ENCODE assay signal across 14 mouse cellular contexts in the genomic region with DNA sequence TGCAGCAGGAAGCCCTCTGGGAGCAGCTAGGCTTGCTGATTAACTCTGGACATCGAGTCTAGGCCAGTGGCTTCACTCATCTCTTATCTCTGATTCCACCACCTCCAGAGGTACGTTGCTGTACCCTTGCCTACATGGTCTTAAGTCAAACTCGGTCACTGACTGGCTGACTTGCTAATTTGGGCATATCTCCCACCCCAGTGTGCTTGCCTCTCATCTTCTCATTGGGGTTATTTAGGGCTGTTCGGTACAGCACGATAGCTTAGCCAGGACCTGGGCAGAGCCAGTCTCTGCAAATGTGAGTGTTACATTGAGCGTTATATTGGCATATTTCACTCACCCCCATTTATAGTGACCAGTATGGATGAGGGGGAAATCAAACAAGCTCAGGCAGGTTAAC. TPM values are rescaled to one million over a fixed set of nuclear protein-coding genes. Genes with fewer than 3 reads are reported as not detected.
DNase-seq lines count a peak whose midpoint lies in the region; ATAC-seq and TF ChIP-seq lines count a peak whose summit lies in the region.
"Had no signal": no experiment of that assay in that cellular context is flagged by ENCODE, and none has a peak within 500 bp of the region (broad histone marks: within the 10 kb centered on the region; RNA-seq: fewer than 3 reads in every experiment).

No protein-coding gene starts in this region.

- H3K9ac ChIP-seq in forebrain, embryonic 11.5 days (ENCODE audit: low read length), result no peak overlapping the region
- no peak overlapping the region for H3K9ac ChIP-seq in forebrain, postnatal 0 days
- H3K9ac ChIP-seq in neural tube, embryonic 13.5 days, result 0 out of 2 replicates have a peak overlapping the region, but pooled peaks have one; percentile 42
- H3K9ac ChIP-seq: liver, embryonic 14.5 days had no signal

- no peak overlapping the region; the same call in 1 of the 2 replicates for H3K4me2 ChIP-seq in forebrain, embryonic 11.5 days (ENCODE audit: low read depth, low read length, severe bottlenecking)
- H3K4me2 ChIP-seq in forebrain, postnatal 0 days (ENCODE audit: low read depth), result 0 out of 2 replicates have a peak overlapping the region, but pooled peaks have one; percentile 13
- peak overlapping the region; percentile 48 for H3K4me2 ChIP-seq in neural tube, embryonic 13.5 days

- ATAC-seq in forebrain, embryonic 11.5 days (replicated peaks; ENCODE audit: low FRiP score), result no peak
- ATAC-seq in forebrain, postnatal 0 days, result peak; percentile 5; the same call in 1 of the 2 replicates
- peak; percentile 60; the same call in 1 of the 2 replicates for ATAC-seq in neural tube, embryonic 13.5 days (ENCODE audit: low read depth)

- no peak for DNase-seq in forebrain, embryonic 10.5 days (ENCODE audit: extremely low spot score, low spot score)
- no peak for DNase-seq in forebrain, embryonic 11.5 days (ENCODE audit: low spot score)
- DNase-seq in forebrain, postnatal 0 days, result no peak
- no peak for DNase-seq in midbrain, embryonic 10.5 days (ENCODE audit: low spot score)
- no peak for DNase-seq in gastrocnemius, adult 2 months
- DNase-seq in cerebellum, adult 9-11 months, result no peak
- DNase-seq in adipocyte (ENCODE audit: low spot score), result no peak
- DNase-seq: adrenal gland, postnatal 25 days had no signal

- intact Hi-C loops in gastrocnemius, adult 2 months (cut with DNase I), result no loop called here

- no peak for TF ChIP-seq CTCF in forebrain, postnatal 0 days (IDR thresholded peaks at IDR 0.05; ENCODE audit: low read depth)
- no peak for TF ChIP-seq CTCF in gastrocnemius, adult 2 months (IDR thresholded peaks at IDR 0.05)

- peak overlapping the region; percentile 63 for H3K27ac ChIP-seq in forebrain, embryonic 10.5 days
- no peak overlapping the region for H3K27ac ChIP-seq in forebrain, embryonic 11.5 days (ENCODE audit: low read depth, low read length)
- H3K27ac ChIP-seq in forebrain, postnatal 0 days (ENCODE audit: low read depth, low read length), result no peak overlapping the region
- H3K27ac ChIP-seq in midbrain, embryonic 10.5 days (replicated peaks), result peak overlapping the region; percentile 86
- peak overlapping the region; percentile 76 for H3K27ac ChIP-seq in neural tube, embryonic 13.5 days (replicated peaks)
- H3K27ac ChIP-seq in gastrocnemius, adult 2 months, result no peak overlapping the region
- H3K27ac ChIP-seq: liver, embryonic 14.5 days had no signal

- H3K4me3 ChIP-seq in forebrain, embryonic 10.5 days, result no peak overlapping the region
- no peak overlapping the region for H3K4me3 ChIP-seq in forebrain, embryonic 11.5 days (ENCODE audit: low read depth, low read length)
- H3K4me3 ChIP-seq in forebrain, postnatal 0 days (ENCODE audit: low read depth, low read length), result no peak overlapping the region
- H3K4me3 ChIP-seq in midbrain, embryonic 10.5 days, result peak overlapping the region; percentile 38; the same call in 1 of the 2 replicates
- H3K4me3 ChIP-seq in neural tube, embryonic 13.5 days, result no peak overlapping the region
- no peak overlapping the region for H3K4me3 ChIP-seq in gastrocnemius, adult 2 months
- H3K4me3 ChIP-seq: left cerebral cortex, adult 2 months had no signal

- H3K9me3 ChIP-seq in forebrain, embryonic 10.5 days, result no peaks in the 10 kb centered on the region
- H3K9me3 ChIP-seq in forebrain, embryonic 11.5 days (ENCODE audit: control insufficient read depth, low read length), result no peaks in the 10 kb centered on the region
- no peaks in the 10 kb centered on the region for H3K9me3 ChIP-seq in forebrain, postnatal 0 days (ENCODE audit: low read length)
- H3K9me3 ChIP-seq in midbrain, embryonic 10.5 days (replicated peaks), result no peaks in the 10 kb centered on the region; the same call in 1 of the 2 replicates
- no peaks in the 10 kb centered on the region for H3K9me3 ChIP-seq in neural tube, embryonic 13.5 days

- H3K36me3 ChIP-seq in forebrain, embryonic 10.5 days (replicated peaks), result no peaks in the 10 kb centered on the region
- H3K36me3 ChIP-seq in forebrain, embryonic 11.5 days (ENCODE audit: control insufficient read depth, insufficient read depth, low read length), result no peaks in the 10 kb centered on the region
- H3K36me3 ChIP-seq in forebrain, postnatal 0 days (ENCODE audit: insufficient read depth), result no peaks in the 10 kb centered on the region
- no peaks in the 10 kb centered on the region for H3K36me3 ChIP-seq in midbrain, embryonic 10.5 days
- no peaks in the 10 kb centered on the region for H3K36me3 ChIP-seq in neural tube, embryonic 13.5 days

- H3K27me3 ChIP-seq in forebrain, embryonic 10.5 days (ENCODE audit: poor library complexity, severe bottlenecking), result peaks cover 37% of the 10 kb centered on the region
- no peaks in the 10 kb centered on the region for H3K27me3 ChIP-seq in forebrain, embryonic 11.5 days (ENCODE audit: control insufficient read depth, insufficient read depth, low read length)
- H3K27me3 ChIP-seq in forebrain, postnatal 0 days (ENCODE audit: insufficient read depth, low read length), result no peaks in the 10 kb centered on the region
- H3K27me3 ChIP-seq in midbrain, embryonic 10.5 days (ENCODE audit: low read depth, poor library complexity, severe bottlenecking), result peaks cover 26% of the 10 kb centered on the region
- H3K27me3 ChIP-seq in neural tube, embryonic 13.5 days, result no peaks in the 10 kb centered on the region

- H3K4me1 ChIP-seq in forebrain, embryonic 10.5 days, result peaks cover 49% of the 10 kb centered on the region
- peaks cover 13% of the 10 kb centered on the region; the same call in 1 of the 2 replicates for H3K4me1 ChIP-seq in forebrain, embryonic 11.5 days (replicated peaks; ENCODE audit: control insufficient read depth, insufficient read depth, low read length)
- peaks cover 12% of the 10 kb centered on the region; the same call in 1 of the 2 replicates for H3K4me1 ChIP-seq in forebrain, postnatal 0 days (ENCODE audit: insufficient read depth)
- peaks cover 50% of the 10 kb centered on the region for H3K4me1 ChIP-seq in midbrain, embryonic 10.5 days
- peaks cover 28% of the 10 kb centered on the region for H3K4me1 ChIP-seq in neural tube, embryonic 13.5 days (replicated peaks)

- WGBS in forebrain, embryonic 10.5 days, result 58% methylated on average over 6 of the region's 6 CpGs
- 57% methylated on average over 6 of the region's 6 CpGs for WGBS in forebrain, embryonic 11.5 days
- WGBS in forebrain, postnatal 0 days, result 52% methylated on average over 6 of the region's 6 CpGs
- 63% methylated on average over 6 of the region's 6 CpGs for WGBS in midbrain, embryonic 10.5 days
- 60% methylated on average over 6 of the region's 6 CpGs for WGBS in neural tube, embryonic 13.5 days

RNA-seq across cellular contexts. Expression of a gene that starts 38.2 kb away (rescaled TPM):
- polyA plus RNA-seq in forebrain, embryonic 10.5 days (2016; fragmentation: Nextera tagmentation; extraction: Ambion mirVana), result 0.72 and 1.0 TPM in 2 replicates
- 1.8 and 2.3 TPM in 2 replicates for polyA plus RNA-seq in forebrain, embryonic 11.5 days (2014; fragmentation: Nextera tagmentation; extraction: Ambion mirVana)
- total RNA-seq in forebrain, postnatal 0 days (2014; rRNA removed), result 0.77 and 1.7 TPM in 2 replicates
- 0.13 and 0.27 TPM in 2 replicates for polyA plus RNA-seq in forebrain, postnatal 0 days (2015; fragmentation: Nextera tagmentation; extraction: Ambion mirVana)
- polyA plus RNA-seq in midbrain, embryonic 10.5 days (2016; fragmentation: Nextera tagmentation; extraction: Ambion mirVana), result 1.7 and 1.9 TPM in 2 replicates
- 0.98 and 1.5 TPM in 2 replicates for polyA plus RNA-seq in neural tube, embryonic 13.5 days (2015; fragmentation: Nextera tagmentation; extraction: Ambion mirVana)
- total RNA-seq in gastrocnemius, adult 2 months (2021), result under 1 TPM; 0.13 to 0.25 TPM
- total RNA-seq: megakaryocyte-erythroid progenitor cell, adult 5-6 weeks; neutrophil, adult 5-6 weeks had no signal

RNA-seq across cellular contexts. Expression of a gene that starts 39.5 kb away (rescaled TPM):
- polyA plus RNA-seq in forebrain, embryonic 10.5 days (2016; fragmentation: Nextera tagmentation; extraction: Ambion mirVana), result 1.3 and 1.4 TPM in 2 replicates
- 1.5 and 2.0 TPM in 2 replicates for polyA plus RNA-seq in forebrain, embryonic 11.5 days (2014; fragmentation: Nextera tagmentation; extraction: Ambion mirVana)
- 0.15 TPM in 1 of 2 replicates, not detected in the other for total RNA-seq in forebrain, postnatal 0 days (2014; rRNA removed)
- 0.49 and 0.51 TPM in 2 replicates for polyA plus RNA-seq in forebrain, postnatal 0 days (2015; fragmentation: Nextera tagmentation; extraction: Ambion mirVana)
- polyA plus RNA-seq in midbrain, embryonic 10.5 days (2016; fragmentation: Nextera tagmentation; extraction: Ambion mirVana), result 1.9 and 2.3 TPM in 2 replicates
- 1.5 and 1.9 TPM in 2 replicates for polyA plus RNA-seq in neural tube, embryonic 13.5 days (2015; fragmentation: Nextera tagmentation; extraction: Ambion mirVana)
- total RNA-seq in gastrocnemius, adult 2 months (2021), result not detected
- total RNA-seq: adrenal gland, postnatal 25 days; megakaryocyte-erythroid progenitor cell, adult 5-6 weeks; neutrophil, adult 5-6 weeks had no signal
- polyA plus RNA-seq: heart, postnatal 0 days had no signal

Comparison
In these comparisons a context has a peak if more than half of its experiments do, and no peak if none do; other contexts are left out.
1. H3K27ac ChIP-seq: peak in forebrain, embryonic 10.5 days (single experiment), midbrain, embryonic 10.5 days (single experiment) and neural tube, embryonic 13.5 days (single experiment); none in forebrain, embryonic 11.5 days (single experiment), forebrain, postnatal 0 days (single experiment) and gastrocnemius, adult 2 months (single experiment).